Mouse (Mus musculus) CH12.LX (cell line): ENCODE results near the gene Uty.

Experiments
- CTCF ChIP-seq, 2 experiments: IDR thresholded peaks in 1 of 2; conservative IDR thresholded peaks in 1 of 2; 2 replicates each; pipeline ENCODE4 v1.5.1; 2011 to 2012; ENCODE audit warnings: low read depth in 2 of 2, low read length in 2 of 2, improper control_type of control experiment in 1 of 2, inconsistent platforms in 1 of 2, mild to moderate bottlenecking in 1 of 2, moderate library complexity in 1 of 2
- E2F4 ChIP-seq: IDR thresholded peaks from 2 replicates; pipeline ENCODE4 v1.6.1; 2011; ENCODE audit warnings: low read depth, low read length, improper control_type of control experiment; ENCODE audit not compliant: insufficient replicate concordance
- EP300 ChIP-seq: IDR thresholded peaks from 2 replicates; pipeline ENCODE4 v1.6.1; 2011; ENCODE audit warnings: low read length, improper control_type of control experiment
- ETS1 ChIP-seq: conservative IDR thresholded peaks from 2 replicates; pipeline ENCODE4 v1.6.1; 2012; ENCODE audit warnings: low read depth, mild to moderate bottlenecking, inconsistent platforms, low read length, improper control_type of control experiment, moderate library complexity
- HCFC1 ChIP-seq: IDR thresholded peaks from 2 replicates; pipeline ENCODE4 v1.6.1; 2012; ENCODE audit warnings: low read depth, mild to moderate bottlenecking, inconsistent platforms, low read length, improper control_type of control experiment
- MEF2A ChIP-seq: IDR thresholded peaks from 2 replicates; pipeline ENCODE4 v1.6.1; 2014; ENCODE audit warnings: low read depth, mild to moderate bottlenecking, inconsistent platforms, low read length, improper control_type of control experiment, borderline replicate concordance
- POLR2A ChIP-seq: IDR thresholded peaks from 2 replicates; pipeline ENCODE4 v1.6.1; 2011; ENCODE audit warnings: low read depth, mild to moderate bottlenecking, improper control_type of control experiment, low read length
- TCF12 ChIP-seq: IDR thresholded peaks from 2 replicates; pipeline ENCODE4 v1.6.1; 2014; ENCODE audit warnings: low read depth, mild to moderate bottlenecking, inconsistent platforms, low read length, improper control_type of control experiment
- UBTF ChIP-seq: IDR thresholded peaks from 2 replicates; pipeline ENCODE4 v1.6.1; 2012; ENCODE audit warnings: low read depth, mild to moderate bottlenecking, inconsistent platforms, low read length, improper control_type of control experiment, moderate library complexity
- USF1 ChIP-seq: IDR thresholded peaks from 2 replicates; pipeline ENCODE4 v1.6.1; 2014; ENCODE audit warnings: low read depth, mild to moderate bottlenecking, inconsistent platforms, low read length, improper control_type of control experiment
- ZC3H11A ChIP-seq: IDR thresholded peaks from 2 replicates; pipeline ENCODE4 v1.6.1; 2012; ENCODE audit warnings: low read depth, mild to moderate bottlenecking, inconsistent platforms, low read length, improper control_type of control experiment

GRCm38 (mm10) chrY:1293708-1294107, 48.1 kb upstream of the Uty start:
- TF ChIP-seq USF1 (no peak), ZC3H11A (no peak), CTCF (conservative IDR thresholded peaks at IDR 0.05 in 1 of 2, IDR thresholded peaks at IDR 0.05 in 1 of 2; ENCODE audit: low read depth in 2 of 2, low read length in 2 of 2) (no peak), ETS1 (no peak), HCFC1 (no peak), EP300 (no peak), MEF2A (no peak), POLR2A (no peak), TCF12 (no peak), UBTF (no peak), E2F4 (no peak)
